In genomic region chr13:28930364-28930763, GRCm38 (mm10) we compare ENCODE assay signal across 23 mouse cellular contexts. TPM values are rescaled to one million over a fixed set of nuclear protein-coding genes. Genes with fewer than 3 reads are reported as not detected.
DNase-seq lines count a peak whose midpoint lies in the region; ATAC-seq lines count a peak whose summit lies in the region.
"Had no signal": no experiment of that assay in that cellular context is flagged by ENCODE, and none has a peak within 500 bp of the region (broad histone marks: within the 10 kb centered on the region; RNA-seq: fewer than 3 reads in every experiment).

No protein-coding gene starts in this region.

- H3K27me3 ChIP-seq in hindbrain, embryonic 10.5 days (ENCODE audit: insufficient read depth, poor library complexity, severe bottlenecking): no peaks in the 10 kb centered on the region
- H3K27me3 ChIP-seq in hindbrain, embryonic 12.5 days: no peaks in the 10 kb centered on the region
- H3K27me3 ChIP-seq in liver, embryonic 12.5 days (replicated peaks): no peaks in the 10 kb centered on the region
- H3K27me3 ChIP-seq in liver, embryonic 11.5 days (replicated peaks; ENCODE audit: control insufficient read depth, insufficient read depth, low read length): no peaks in the 10 kb centered on the region; the same call in 1 of the 2 replicates
- H3K27me3 ChIP-seq: embryonic facial prominence, embryonic 13.5 days; hindbrain, embryonic 13.5 days; Patski had no signal

- H3K4me3 ChIP-seq in hindbrain, embryonic 10.5 days: no peak overlapping the region
- no peak overlapping the region for H3K4me3 ChIP-seq in hindbrain, embryonic 12.5 days
- H3K4me3 ChIP-seq in liver, embryonic 12.5 days: no peak overlapping the region
- H3K4me3 ChIP-seq in liver, embryonic 11.5 days (ENCODE audit: low read depth, low read length): no peak overlapping the region
- H3K4me3 ChIP-seq: embryonic facial prominence, embryonic 13.5 days; gastrocnemius, adult 2 months; hindbrain, embryonic 13.5 days had no signal

- no peaks in the 10 kb centered on the region for H3K9me3 ChIP-seq in hindbrain, embryonic 10.5 days
- no peaks in the 10 kb centered on the region for H3K9me3 ChIP-seq in hindbrain, embryonic 12.5 days (replicated peaks)
- H3K9me3 ChIP-seq in liver, embryonic 12.5 days (replicated peaks): no peaks in the 10 kb centered on the region
- H3K9me3 ChIP-seq in liver, embryonic 11.5 days (ENCODE audit: control insufficient read depth, low read length): no peaks in the 10 kb centered on the region
- H3K9me3 ChIP-seq: embryonic facial prominence, embryonic 13.5 days; G1E; hindbrain, embryonic 13.5 days had no signal

- peaks cover 21% of the 10 kb centered on the region for H3K4me1 ChIP-seq in hindbrain, embryonic 10.5 days (replicated peaks)
- H3K4me1 ChIP-seq in hindbrain, embryonic 12.5 days: peaks cover 7% of the 10 kb centered on the region
- no peaks in the 10 kb centered on the region for H3K4me1 ChIP-seq in liver, embryonic 12.5 days
- no peaks in the 10 kb centered on the region for H3K4me1 ChIP-seq in liver, embryonic 11.5 days (replicated peaks; ENCODE audit: control insufficient read depth, insufficient read depth, low read length)
- H3K4me1 ChIP-seq: hindbrain, embryonic 13.5 days had no signal

- no peak for DNase-seq in hindbrain, embryonic 10.5 days (ENCODE audit: low spot score)
- no peak for DNase-seq in liver, embryonic 11.5 days (ENCODE audit: low spot score)
- no peak for DNase-seq in left cerebral cortex, postnatal 10 days (ENCODE audit: extremely low spot score in 1 of 2, low spot score in 2 of 2)
- no peak for DNase-seq in adrenal gland, postnatal 36 days
- DNase-seq: cerebellum, adult 11-12 months; cerebellum, postnatal 14 days; gastrocnemius, adult 2 months; kidney, adult 18-20 months; layer of hippocampus, adult 9-11 months; left cerebral cortex, postnatal 4 days; lung, postnatal 4 days; right cerebral cortex, adult 18-20 months had no signal

- no peak for ATAC-seq in hindbrain, embryonic 12.5 days (ENCODE audit: low FRiP score)
- ATAC-seq in liver, embryonic 12.5 days: peak; percentile 44; the same call in 1 of the 2 replicates
- ATAC-seq in liver, embryonic 11.5 days (replicated peaks; ENCODE audit: low FRiP score): no peak
- peak; percentile 60 to 62 for ATAC-seq in hematopoietic stem cell, adult 5-6 weeks (replicated peaks in 1 of 2; ENCODE audit: insufficient read depth in 1 of 2, low FRiP score in 2 of 2, low TSS enrichment in 1 of 2, low read depth in 1 of 2, poor library complexity in 2 of 2, severe bottlenecking in 2 of 2)
- ATAC-seq: forebrain, embryonic 14.5 days; midbrain, embryonic 16.5 days; Patski had no signal

- no peaks in the 10 kb centered on the region for H3K36me3 ChIP-seq in hindbrain, embryonic 10.5 days
- no peaks in the 10 kb centered on the region for H3K36me3 ChIP-seq in hindbrain, embryonic 12.5 days
- H3K36me3 ChIP-seq in liver, embryonic 12.5 days: no peaks in the 10 kb centered on the region
- no peaks in the 10 kb centered on the region for H3K36me3 ChIP-seq in liver, embryonic 11.5 days (ENCODE audit: control insufficient read depth, insufficient read depth, low read length)
- H3K36me3 ChIP-seq: embryonic facial prominence, embryonic 13.5 days; G1E; hindbrain, embryonic 13.5 days had no signal

- no peak overlapping the region for H3K4me2 ChIP-seq in hindbrain, embryonic 12.5 days (replicated peaks)
- H3K4me2 ChIP-seq in liver, embryonic 12.5 days: no peak overlapping the region
- no peak overlapping the region for H3K4me2 ChIP-seq in liver, embryonic 11.5 days
- H3K4me2 ChIP-seq: embryonic facial prominence, embryonic 13.5 days; heart, embryonic 11.5 days; hindbrain, embryonic 13.5 days had no signal

- intact Hi-C loops in left cerebral cortex, postnatal 10 days (cut with DNase I): no loop called here

- H3K27ac ChIP-seq in hindbrain, embryonic 10.5 days: 0 out of 2 replicates have a peak overlapping the region, but pooled peaks have one; percentile 14
- no peak overlapping the region for H3K27ac ChIP-seq in hindbrain, embryonic 12.5 days
- no peak overlapping the region for H3K27ac ChIP-seq in liver, embryonic 12.5 days
- no peak overlapping the region for H3K27ac ChIP-seq in liver, embryonic 11.5 days (ENCODE audit: low read depth, low read length)
- H3K27ac ChIP-seq: embryonic facial prominence, embryonic 13.5 days; gastrocnemius, adult 2 months; hindbrain, embryonic 13.5 days; liver, embryonic 14.5 days had no signal

- 57% methylated on average over 4 of the region's 4 CpGs for WGBS in hindbrain, embryonic 10.5 days
- 60% methylated on average over 4 of the region's 4 CpGs for WGBS in hindbrain, embryonic 12.5 days
- WGBS in liver, embryonic 12.5 days (ENCODE audit: insufficient replicate concordance): 53% methylated on average over 4 of the region's 4 CpGs
- WGBS in liver, embryonic 11.5 days: 64% methylated on average over 4 of the region's 4 CpGs

- H3K9ac ChIP-seq in hindbrain, embryonic 12.5 days: no peak overlapping the region
- no peak overlapping the region for H3K9ac ChIP-seq in liver, embryonic 12.5 days
- H3K9ac ChIP-seq in liver, embryonic 11.5 days (ENCODE audit: low read depth, low read length): no peak overlapping the region
- H3K9ac ChIP-seq: embryonic facial prominence, embryonic 13.5 days; hindbrain, embryonic 13.5 days; liver, embryonic 14.5 days had no signal

RNA-seq across cellular contexts. Expression of gene Sox4, which starts 23.1 kb away (rescaled TPM):
- polyA plus RNA-seq in hindbrain, embryonic 10.5 days (2016; fragmentation: Nextera tagmentation; extraction: Ambion mirVana): 59.5 and 95.7 TPM in 2 replicates
- polyA plus RNA-seq in hindbrain, embryonic 12.5 days (2016; fragmentation: Nextera tagmentation; extraction: Ambion mirVana): 255 and 291 TPM in 2 replicates
- 9.3 and 11.2 TPM in 2 replicates for polyA plus RNA-seq in liver, embryonic 12.5 days (2016; fragmentation: Nextera tagmentation; extraction: Ambion mirVana)
- polyA plus RNA-seq in liver, embryonic 11.5 days (2014; fragmentation: Nextera tagmentation; extraction: Ambion mirVana): 16.8 and 17.1 TPM in 2 replicates
- 150 and 177 TPM in 2 replicates for total RNA-seq in hematopoietic stem cell, adult 5-6 weeks (2017)
- 10 to 100 TPM; 54.7 to 70.7 TPM for total RNA-seq in left cerebral cortex, postnatal 10 days (2021)
- 10 to 100 TPM; 20.6 to 25.2 TPM for total RNA-seq in adrenal gland, postnatal 36 days (2021)

Comparison
In these comparisons a context has a peak if more than half of its experiments do, and no peak if none do; other contexts are left out.
1. ATAC-seq: peak in liver, embryonic 12.5 days (single experiment) and hematopoietic stem cell, adult 5-6 weeks (2 of 2); none in hindbrain, embryonic 12.5 days (single experiment) and liver, embryonic 11.5 days (single experiment).